Mouse (Mus musculus) embryonic fibroblast, embryonic 13.5 days (primary cell): Measurements from ENCODE around the gene Bap1.

Experiments used
- CTCF ChIP-seq: IDR thresholded peaks from 2 replicates; pipeline ENCODE4 v1.5.1; 2011; ENCODE audit warnings: mild to moderate bottlenecking, control low read depth, low read length, moderate library complexity, borderline replicate concordance; ENCODE audit not compliant: insufficient read depth
- POLR2A ChIP-seq: IDR thresholded peaks from 2 replicates; pipeline ENCODE4 v1.6.1; 2011; ENCODE audit warnings: low read depth, mild to moderate bottlenecking, control low read depth, low read length, moderate library complexity

- TF ChIP-seq CTCF (no peak), POLR2A (no peak)
These were observed 16.4 kb downstream of the Bap1 start for GRCm38 (mm10) chr14:31267649-31268048.
